ENCODE assay signal across 8 mouse cellular contexts in genomic region chr7:19461488-19461887, GRCm38 (mm10). TPM values are rescaled to one million over a fixed set of nuclear protein-coding genes. Genes with fewer than 3 reads are reported as not detected.
DNase-seq lines count a peak whose midpoint lies in the region; ATAC-seq and TF ChIP-seq lines count a peak whose summit lies in the region.

No protein-coding gene starts in this region.

- ATAC-seq in neural tube, embryonic 15.5 days (ENCODE audit: low FRiP score) = no peak
- ATAC-seq in kidney, postnatal 0 days (replicated peaks; ENCODE audit: low FRiP score, low read depth) = no peak
- no peak for ATAC-seq in liver, embryonic 13.5 days (ENCODE audit: low read depth)

- H3K4me2 ChIP-seq in neural tube, embryonic 15.5 days = no peak overlapping the region
- no peak overlapping the region for H3K4me2 ChIP-seq in kidney, postnatal 0 days (ENCODE audit: low read length)
- no peak overlapping the region for H3K4me2 ChIP-seq in liver, embryonic 13.5 days

- H3K9me3 ChIP-seq in neural tube, embryonic 15.5 days (replicated peaks) = no peaks in the 10 kb centered on the region
- no peaks in the 10 kb centered on the region for H3K9me3 ChIP-seq in kidney, postnatal 0 days (replicated peaks; ENCODE audit: low read length)
- H3K9me3 ChIP-seq in liver, embryonic 13.5 days (replicated peaks) = no peaks in the 10 kb centered on the region

- WGBS in neural tube, embryonic 15.5 days = 18% methylated on average over 6 of the region's 6 CpGs
- WGBS in kidney, postnatal 0 days = 13% methylated on average over 6 of the region's 6 CpGs
- WGBS in liver, embryonic 13.5 days (ENCODE audit: insufficient replicate concordance) = 11% methylated on average over 6 of the region's 6 CpGs

- TF ChIP-seq POLR2A in bone marrow macrophage, adult 2 months (IDR thresholded peaks at IDR 0.05; ENCODE audit: borderline replicate concordance, low read depth, low read length) = no peak

- peaks cover 19% of the 10 kb centered on the region for H3K4me1 ChIP-seq in neural tube, embryonic 15.5 days
- H3K4me1 ChIP-seq in bone marrow macrophage, adult 2 months (ENCODE audit: control insufficient read depth, insufficient read depth, low read length) = peaks cover 25% of the 10 kb centered on the region
- H3K4me1 ChIP-seq in kidney, postnatal 0 days (replicated peaks; ENCODE audit: insufficient read depth, low read length) = peaks cover 10% of the 10 kb centered on the region; the same call in 1 of the 2 replicates
- peaks cover 52% of the 10 kb centered on the region for H3K4me1 ChIP-seq in liver, embryonic 13.5 days (replicated peaks)

- H3K36me3 ChIP-seq in neural tube, embryonic 15.5 days = no peaks in the 10 kb centered on the region
- no peaks in the 10 kb centered on the region for H3K36me3 ChIP-seq in kidney, postnatal 0 days (ENCODE audit: insufficient read depth, low read length)
- H3K36me3 ChIP-seq in liver, embryonic 13.5 days = no peaks in the 10 kb centered on the region

- peak; percentile 74 for TF ChIP-seq CTCF in bone marrow macrophage, adult 2 months (IDR thresholded peaks at IDR 0.05; ENCODE audit: low read depth, low read length)
- TF ChIP-seq CTCF in kidney, postnatal 0 days (IDR thresholded peaks at IDR 0.05; ENCODE audit: low read depth) = peak; percentile 94

- peak; percentile 88 for DNase-seq in neural tube, embryonic 10.5 days (ENCODE audit: extremely low spot score, low spot score)
- DNase-seq in frontal cortex, postnatal 10 days (ENCODE audit: low spot score in 2 of 2) = peak; percentile 48 to 78
- DNase-seq in kidney, postnatal 0 days (ENCODE audit: low spot score) = peak; percentile 88
- DNase-seq in liver, embryonic 13.5 days = peak; percentile 36
- DNase-seq in retina, postnatal 7 days (ENCODE audit: low read depth, low spot score) = peak; percentile 69
- DNase-seq in MN1 (ENCODE audit: low spot score) = no peak

- peaks cover 12% of the 10 kb centered on the region for H3K27me3 ChIP-seq in neural tube, embryonic 15.5 days (replicated peaks)
- no peaks in the 10 kb centered on the region for H3K27me3 ChIP-seq in kidney, postnatal 0 days (ENCODE audit: insufficient read depth, low read length)
- H3K27me3 ChIP-seq in liver, embryonic 13.5 days = peaks cover 24% of the 10 kb centered on the region

- H3K4me3 ChIP-seq in neural tube, embryonic 15.5 days (replicated peaks) = no peak overlapping the region
- H3K4me3 ChIP-seq in bone marrow macrophage, adult 2 months (ENCODE audit: insufficient read depth, low read length) = peak overlapping the region; percentile 32; the same call in 1 of the 2 replicates
- H3K4me3 ChIP-seq in kidney, postnatal 0 days (replicated peaks; ENCODE audit: low read depth, low read length) = no peak overlapping the region
- no peak overlapping the region for H3K4me3 ChIP-seq in liver, embryonic 13.5 days (replicated peaks)

- no peak overlapping the region for H3K9ac ChIP-seq in neural tube, embryonic 15.5 days (replicated peaks)
- no peak overlapping the region for H3K9ac ChIP-seq in kidney, postnatal 0 days (ENCODE audit: low read depth, low read length)
- no peak overlapping the region for H3K9ac ChIP-seq in liver, embryonic 13.5 days

- no peak overlapping the region for H3K27ac ChIP-seq in neural tube, embryonic 15.5 days (replicated peaks)
- H3K27ac ChIP-seq in bone marrow macrophage, adult 2 months (ENCODE audit: insufficient read depth, low read depth, low read length) = peak overlapping the region; percentile 60
- H3K27ac ChIP-seq in kidney, postnatal 0 days = no peak overlapping the region
- no peak overlapping the region for H3K27ac ChIP-seq in liver, embryonic 13.5 days

RNA-seq across cellular contexts. Expression of gene Exoc3l2, which starts 1.6 kb away (rescaled TPM):
- polyA plus RNA-seq in neural tube, embryonic 15.5 days (2015; fragmentation: Nextera tagmentation; extraction: Ambion mirVana) = 1.5 and 1.8 TPM in 2 replicates
- not detected in 2 replicates for polyA plus RNA-seq in bone marrow macrophage, adult 2 months (2012; ENCODE audit: insufficient read depth, insufficient read length, missing spikeins)
- 6.7 and 8.0 TPM in 2 replicates for polyA plus RNA-seq in kidney, postnatal 0 days (2015; fragmentation: Nextera tagmentation; extraction: Ambion mirVana)
- 0.83 and 1.0 TPM in 2 replicates for polyA plus RNA-seq in liver, embryonic 13.5 days (2015; fragmentation: Nextera tagmentation; extraction: Ambion mirVana)

RNA-seq across cellular contexts. Expression of gene Mark4, which starts 2.9 kb away (rescaled TPM):
- 15.4 and 16.5 TPM in 2 replicates for polyA plus RNA-seq in neural tube, embryonic 15.5 days (2015; fragmentation: Nextera tagmentation; extraction: Ambion mirVana)
- polyA plus RNA-seq in bone marrow macrophage, adult 2 months (2012; ENCODE audit: insufficient read depth, insufficient read length, missing spikeins) = 21.3 and 21.4 TPM in 2 replicates
- polyA plus RNA-seq in kidney, postnatal 0 days (2015; fragmentation: Nextera tagmentation; extraction: Ambion mirVana) = 6.6 and 7.9 TPM in 2 replicates
- polyA plus RNA-seq in liver, embryonic 13.5 days (2015; fragmentation: Nextera tagmentation; extraction: Ambion mirVana) = 1.3 and 1.6 TPM in 2 replicates

RNA-seq across cellular contexts. Expression of gene Bloc1s3, which starts 46.7 kb away (rescaled TPM):
- polyA plus RNA-seq in neural tube, embryonic 15.5 days (2015; fragmentation: Nextera tagmentation; extraction: Ambion mirVana) = 3.9 and 5.0 TPM in 2 replicates
- 9.7 and 11.0 TPM in 2 replicates for polyA plus RNA-seq in bone marrow macrophage, adult 2 months (2012; ENCODE audit: insufficient read depth, insufficient read length, missing spikeins)
- polyA plus RNA-seq in kidney, postnatal 0 days (2015; fragmentation: Nextera tagmentation; extraction: Ambion mirVana) = 2.7 and 3.0 TPM in 2 replicates
- 1.3 TPM in 2 replicates for polyA plus RNA-seq in liver, embryonic 13.5 days (2015; fragmentation: Nextera tagmentation; extraction: Ambion mirVana)

RNA-seq across cellular contexts. Expression of gene Trappc6a, which starts 46.7 kb away (rescaled TPM):
- 39.2 and 58.6 TPM in 2 replicates for polyA plus RNA-seq in neural tube, embryonic 15.5 days (2015; fragmentation: Nextera tagmentation; extraction: Ambion mirVana)
- 51.4 and 57.0 TPM in 2 replicates for polyA plus RNA-seq in bone marrow macrophage, adult 2 months (2012; ENCODE audit: insufficient read depth, insufficient read length, missing spikeins)
- polyA plus RNA-seq in kidney, postnatal 0 days (2015; fragmentation: Nextera tagmentation; extraction: Ambion mirVana) = 88.5 and 91.7 TPM in 2 replicates
- 39.5 and 45.2 TPM in 2 replicates for polyA plus RNA-seq in liver, embryonic 13.5 days (2015; fragmentation: Nextera tagmentation; extraction: Ambion mirVana)

RNA-seq across cellular contexts. Expression of gene Nkpd1, which starts 56.1 kb away (rescaled TPM):
- 1.2 and 1.5 TPM in 2 replicates for polyA plus RNA-seq in neural tube, embryonic 15.5 days (2015; fragmentation: Nextera tagmentation; extraction: Ambion mirVana)
- polyA plus RNA-seq in bone marrow macrophage, adult 2 months (2012; ENCODE audit: insufficient read depth, insufficient read length, missing spikeins) = not detected in 2 replicates
- not detected in 2 replicates for polyA plus RNA-seq in kidney, postnatal 0 days (2015; fragmentation: Nextera tagmentation; extraction: Ambion mirVana)
- not detected in 2 replicates for polyA plus RNA-seq in liver, embryonic 13.5 days (2015; fragmentation: Nextera tagmentation; extraction: Ambion mirVana)
